Mouse (Mus musculus): ENCODE measurements around the gene Schip1. TPM values are rescaled to one million over a fixed set of nuclear protein-coding genes. Genes with fewer than 3 reads are reported as not detected.
"Not testable (repeated sequence)": the region's sequence is repeated elsewhere in the genome, so short reads cannot be mapped to it uniquely, and the experiment has no call there.

Schip1 gene
- polyA plus RNA-seq, 1 experiment from 2014 or later, result 53.6 TPM

GRCm38 (mm10) chr3:68077406-68077805, 12.8 kb downstream of the Schip1 start:
- H3K9me3 ChIP-seq, result no peaks in the 10 kb centered on the region
- WGBS, result 69% methylated on average over 4 of the region's 4 CpGs
- no peaks in the 10 kb centered on the region for H3K36me3 ChIP-seq
- no peak overlapping the region for H3K9ac ChIP-seq
- no peak overlapping the region for H3K4me2 ChIP-seq (replicated peaks)
- H3K27me3 ChIP-seq (replicated peaks), result no peaks in the 10 kb centered on the region
- H3K27ac ChIP-seq, result no peak overlapping the region
- ATAC-seq, result no peak
- H3K4me3 ChIP-seq (replicated peaks), result no peak overlapping the region
- H3K4me1 ChIP-seq (replicated peaks), result no peaks in the 10 kb centered on the region

GRCm38 (mm10) chr3:68085024-68085423, 20.4 kb downstream of the Schip1 start:
- Histone ChIP-seq H3K4me1 (replicated peaks) (no peaks in the 10 kb centered on the region), H3K27ac (no peak overlapping the region), H3K9ac (no peak overlapping the region), H3K4me3 (replicated peaks) (no peak overlapping the region), H3K36me3 (no peaks in the 10 kb centered on the region), H3K27me3 (replicated peaks) (no peaks in the 10 kb centered on the region), H3K9me3 (no peaks in the 10 kb centered on the region), H3K4me2 (replicated peaks) (no peak overlapping the region)
- ATAC-seq, result no peak
- whole genome bisulfite sequencing, result 81% methylated on average over 2 of the region's 2 CpGs

GRCm38 (mm10) chr3:68092108-68092507, 27.5 kb downstream of the Schip1 start:
- Histone ChIP-seq H3K4me1 (replicated peaks) (no peaks in the 10 kb centered on the region), H3K9ac (no peak overlapping the region), H3K27me3 (replicated peaks) (no peaks in the 10 kb centered on the region), H3K36me3 (no peaks in the 10 kb centered on the region), H3K27ac (no peak overlapping the region), H3K4me3 (replicated peaks) (no peak overlapping the region), H3K9me3 (no peaks in the 10 kb centered on the region), H3K4me2 (replicated peaks) (no peak overlapping the region)
- 81% methylated on average over 4 of the region's 4 CpGs for WGBS
- no peak for ATAC-seq

- Histone ChIP-seq H3K4me3 (replicated peaks) (no peak overlapping the region), H3K9me3 (no peaks in the 10 kb centered on the region), H3K36me3 (no peaks in the 10 kb centered on the region), H3K27me3 (replicated peaks) (no peaks in the 10 kb centered on the region), H3K4me2 (replicated peaks) (no peak overlapping the region), H3K4me1 (replicated peaks) (no peaks in the 10 kb centered on the region), H3K9ac (no peak overlapping the region), H3K27ac (no peak overlapping the region)
- ATAC-seq, result no peak
- 69% methylated on average over 4 of the region's 4 CpGs for WGBS
These were observed 32.3 kb downstream of the Schip1 start for GRCm38 (mm10) chr3:68096724-68097431.

- not testable (repeated sequence) for H3K27ac ChIP-seq; H3K36me3 ChIP-seq; H3K9me3 ChIP-seq; ATAC-seq; H3K4me3 ChIP-seq (replicated peaks); H3K4me2 ChIP-seq (replicated peaks); H3K9ac ChIP-seq; H3K27me3 ChIP-seq (replicated peaks); H3K4me1 ChIP-seq (replicated peaks)
- WGBS, result 85% methylated on average over 6 of the region's 6 CpGs
These were observed 35.0 kb downstream of the Schip1 start for GRCm38 (mm10) chr3:68099561-68099960.

GRCm38 (mm10) chr3:68101343-68101742, 36.7 kb downstream of the Schip1 start:
- Histone ChIP-seq H3K27ac (no peak overlapping the region), H3K4me1 (replicated peaks) (no peaks in the 10 kb centered on the region), H3K27me3 (replicated peaks) (no peaks in the 10 kb centered on the region), H3K9ac (no peak overlapping the region), H3K4me3 (replicated peaks) (no peak overlapping the region), H3K36me3 (no peaks in the 10 kb centered on the region), H3K9me3 (no peaks in the 10 kb centered on the region), H3K4me2 (replicated peaks) (no peak overlapping the region)
- ATAC-seq, result no peak
- WGBS, result 58% methylated on average over 4 of the region's 4 CpGs

GRCm38 (mm10) chr3:68105081-68105685, 40.6 kb downstream of the Schip1 start:
- Histone ChIP-seq H3K27ac (no peak overlapping the region), H3K4me3 (replicated peaks) (no peak overlapping the region), H3K36me3 (no peaks in the 10 kb centered on the region), H3K9ac (no peak overlapping the region), H3K27me3 (replicated peaks) (no peaks in the 10 kb centered on the region), H3K4me2 (replicated peaks) (no peak overlapping the region), H3K9me3 (no peaks in the 10 kb centered on the region), H3K4me1 (replicated peaks) (no peaks in the 10 kb centered on the region)
- 80% methylated on average over 2 of the region's 2 CpGs for WGBS
- ATAC-seq, result no peak

- no peak for ATAC-seq
- no peak overlapping the region for H3K27ac ChIP-seq
- no peaks in the 10 kb centered on the region for H3K4me1 ChIP-seq (replicated peaks)
- no peak overlapping the region for H3K4me2 ChIP-seq (replicated peaks)
- 45% methylated on average over 5 of the region's 5 CpGs for WGBS
- H3K9me3 ChIP-seq, result no peaks in the 10 kb centered on the region
- H3K27me3 ChIP-seq (replicated peaks), result no peaks in the 10 kb centered on the region
- H3K4me3 ChIP-seq (replicated peaks), result no peak overlapping the region
- H3K9ac ChIP-seq, result no peak overlapping the region
- no peaks in the 10 kb centered on the region for H3K36me3 ChIP-seq
These were observed 56.7 kb downstream of the Schip1 start for GRCm38 (mm10) chr3:68121338-68121737.

- WGBS, result 70% methylated on average over 6 of the region's 6 CpGs
- Histone ChIP-seq H3K9me3 (no peaks in the 10 kb centered on the region), H3K4me1 (replicated peaks) (no peaks in the 10 kb centered on the region), H3K4me2 (replicated peaks) (no peak overlapping the region), H3K9ac (no peak overlapping the region), H3K4me3 (replicated peaks) (no peak overlapping the region), H3K27ac (no peak overlapping the region), H3K27me3 (replicated peaks) (no peaks in the 10 kb centered on the region), H3K36me3 (no peaks in the 10 kb centered on the region)
- ATAC-seq, result no peak
These were observed 61.8 kb downstream of the Schip1 start for GRCm38 (mm10) chr3:68126284-68126856.

GRCm38 (mm10) chr3:68130386-68130785, 65.8 kb downstream of the Schip1 start:
- no peak overlapping the region for H3K4me3 ChIP-seq (replicated peaks)
- H3K9ac ChIP-seq, result no peak overlapping the region
- WGBS, result 76% methylated on average over 1 of the region's 1 CpGs
- H3K4me2 ChIP-seq (replicated peaks), result no peak overlapping the region
- no peaks in the 10 kb centered on the region for H3K9me3 ChIP-seq
- no peak overlapping the region for H3K27ac ChIP-seq
- H3K36me3 ChIP-seq, result no peaks in the 10 kb centered on the region
- no peaks in the 10 kb centered on the region for H3K4me1 ChIP-seq (replicated peaks)
- H3K27me3 ChIP-seq (replicated peaks), result no peaks in the 10 kb centered on the region
- ATAC-seq, result no peak

GRCm38 (mm10) chr3:68138833-68139627, 74.4 kb downstream of the Schip1 start:
- no peak for ATAC-seq
- H3K4me1 ChIP-seq (replicated peaks), result no peaks in the 10 kb centered on the region
- 80% methylated on average over 5 of the region's 5 CpGs for WGBS
- no peaks in the 10 kb centered on the region for H3K9me3 ChIP-seq
- no peak overlapping the region for H3K4me2 ChIP-seq (replicated peaks)
- no peak overlapping the region for H3K27ac ChIP-seq
- no peaks in the 10 kb centered on the region for H3K27me3 ChIP-seq (replicated peaks)
- no peak overlapping the region for H3K9ac ChIP-seq
- H3K4me3 ChIP-seq (replicated peaks), result no peak overlapping the region
- H3K36me3 ChIP-seq, result no peaks in the 10 kb centered on the region

GRCm38 (mm10) chr3:68150688-68151087, 86.1 kb downstream of the Schip1 start:
- no peak overlapping the region for H3K27ac ChIP-seq
- ATAC-seq, result no peak
- H3K4me2 ChIP-seq (replicated peaks), result no peak overlapping the region
- no peak overlapping the region for H3K4me3 ChIP-seq (replicated peaks)
- no peaks in the 10 kb centered on the region for H3K4me1 ChIP-seq (replicated peaks)
- H3K36me3 ChIP-seq, result no peaks in the 10 kb centered on the region
- H3K27me3 ChIP-seq (replicated peaks), result no peaks in the 10 kb centered on the region
- no peaks in the 10 kb centered on the region for H3K9me3 ChIP-seq
- no peak overlapping the region for H3K9ac ChIP-seq
- WGBS, result 82% methylated on average over 8 of the region's 8 CpGs
